Mouse (Mus musculus): ENCODE data around the gene Mark3. TPM values are rescaled to one million over a fixed set of nuclear protein-coding genes. Genes with fewer than 3 reads are reported as not detected.
"Not testable (repeated sequence)": the region's sequence is repeated elsewhere in the genome, so short reads cannot be mapped to it uniquely, and the experiment has no call there.

Mark3 gene
- polyA plus RNA-seq, 1 experiment from 2014 or later = 42.1 TPM

DNA sequence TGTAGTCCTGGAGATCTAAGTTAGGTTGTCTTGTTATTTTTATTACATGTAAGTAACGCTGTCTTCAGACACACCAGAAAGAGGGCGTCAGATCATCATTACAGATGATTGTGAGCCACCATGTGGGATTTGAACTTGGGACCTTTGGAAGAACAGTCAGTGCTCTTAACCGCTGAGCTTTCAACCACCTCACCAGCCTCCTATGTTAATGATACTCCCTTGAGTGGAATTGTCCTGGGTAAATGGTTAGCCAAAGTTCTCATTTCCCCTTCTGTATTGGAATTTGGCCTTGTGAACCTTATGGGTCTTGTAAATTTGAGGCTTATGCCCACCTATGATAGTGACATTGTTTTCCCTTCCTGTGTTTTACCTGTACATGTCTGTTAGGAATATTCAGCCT lies 27.3 kb upstream of the Mark3 start:
- H3K9me3 ChIP-seq = no peaks in the 10 kb centered on the region
- 90% methylated on average over 3 of the region's 3 CpGs for WGBS
- H3K27ac ChIP-seq = no peak overlapping the region
- no peak for DNase-seq (ENCODE audit: extremely low spot score, low spot score)
- H3K4me1 ChIP-seq = no peaks in the 10 kb centered on the region
- H3K36me3 ChIP-seq (replicated peaks) = peaks cover 67% of the 10 kb centered on the region
- no peaks in the 10 kb centered on the region for H3K27me3 ChIP-seq (ENCODE audit: poor library complexity, severe bottlenecking)
- H3K4me3 ChIP-seq = no peak overlapping the region

DNA sequence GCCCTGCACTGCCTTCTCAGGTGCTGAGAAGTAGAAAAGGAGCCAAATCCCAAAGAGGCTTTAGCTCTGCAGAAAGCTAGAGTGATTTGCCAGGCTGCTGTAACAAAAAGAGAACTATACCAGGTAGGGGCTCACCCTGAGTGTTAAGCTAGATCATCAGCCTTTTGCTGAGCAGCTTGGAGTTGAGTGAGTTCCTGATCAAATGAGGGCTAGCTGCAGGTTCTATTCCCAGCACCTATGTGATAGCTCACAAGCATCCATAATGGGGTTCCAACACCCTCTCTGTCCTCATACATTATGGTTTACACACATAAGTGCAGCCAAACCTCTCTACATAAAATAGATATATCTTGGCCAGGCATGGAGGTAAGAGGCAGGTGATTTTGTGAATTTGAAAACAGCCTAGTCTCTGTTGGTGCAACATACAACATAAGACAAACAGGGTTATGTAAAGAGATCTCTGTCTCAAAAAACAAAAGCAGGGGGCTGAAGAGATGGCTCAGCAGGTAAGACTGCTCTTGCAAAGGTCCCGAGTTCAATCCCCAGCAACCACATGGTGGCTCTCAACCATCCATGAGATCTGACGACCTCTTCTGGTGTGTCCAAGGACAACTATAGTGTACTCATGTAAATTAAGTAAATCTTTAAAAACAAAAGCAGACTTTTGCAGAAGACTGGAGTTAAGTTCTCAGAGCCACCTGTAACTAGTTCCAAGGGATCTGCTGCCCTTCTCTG lies 25.6 kb upstream of the Mark3 start:
- Histone ChIP-seq H3K27me3 (ENCODE audit: poor library complexity, severe bottlenecking) (no peaks in the 10 kb centered on the region), H3K27ac (no peak overlapping the region), H3K9me3 (no peaks in the 10 kb centered on the region), H3K36me3 (replicated peaks) (peaks cover 51% of the 10 kb centered on the region), H3K4me3 (no peak overlapping the region), H3K4me1 (no peaks in the 10 kb centered on the region)
- 68% methylated on average over 2 of the region's 2 CpGs for WGBS
- DNase-seq (ENCODE audit: extremely low spot score, low spot score) = no peak

DNA sequence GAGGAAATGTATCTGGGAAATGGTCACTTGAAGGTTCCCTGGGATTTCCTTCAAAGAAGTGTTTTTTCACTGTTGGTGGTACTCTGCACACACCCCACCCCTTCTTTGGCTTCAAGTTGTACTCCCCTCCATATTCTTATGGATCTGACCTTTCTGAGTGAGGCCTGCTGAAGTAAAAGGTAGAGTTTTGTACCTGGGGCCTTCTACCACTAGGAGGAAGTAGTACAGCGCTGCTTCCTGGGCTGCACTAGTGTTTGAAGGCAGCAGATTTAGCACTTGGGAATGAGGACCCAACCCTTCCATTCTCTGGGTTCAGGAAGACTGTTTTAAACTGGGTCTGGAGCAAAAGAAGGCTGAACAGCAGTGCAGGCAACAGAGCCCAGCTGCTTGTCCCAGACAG lies 23.6 kb upstream of the Mark3 start:
- Histone ChIP-seq H3K9me3 (no peaks in the 10 kb centered on the region), H3K36me3 (replicated peaks) (peaks cover 34% of the 10 kb centered on the region), H3K27me3 (ENCODE audit: poor library complexity, severe bottlenecking) (no peaks in the 10 kb centered on the region), H3K27ac (no peak overlapping the region), H3K4me1 (no peaks in the 10 kb centered on the region), H3K4me3 (no peak overlapping the region)
- DNase-seq (ENCODE audit: extremely low spot score, low spot score) = no peak
- 56% methylated on average over 1 of the region's 1 CpGs for WGBS

DNA sequence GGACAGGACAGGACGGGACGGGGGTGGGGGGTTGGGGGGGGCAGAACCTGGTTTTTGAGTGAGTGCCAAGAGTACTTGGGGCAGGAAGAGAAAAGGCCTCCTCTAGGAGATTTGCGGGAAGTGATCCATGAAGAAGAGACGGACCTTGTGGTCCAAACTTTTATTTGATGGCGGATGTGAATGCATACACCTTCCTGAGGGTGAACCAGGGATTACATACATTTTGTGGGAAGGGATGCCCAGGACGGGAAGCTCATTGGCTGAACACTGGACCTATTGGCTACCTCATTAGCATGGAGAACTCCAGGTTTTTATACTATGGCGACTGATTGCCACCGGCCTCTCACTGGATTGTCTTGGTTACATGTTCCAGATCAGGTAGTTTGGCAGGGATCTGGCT lies 22.0 kb upstream of the Mark3 start:
- DNase-seq (ENCODE audit: extremely low spot score, low spot score) = no peak

DNA sequence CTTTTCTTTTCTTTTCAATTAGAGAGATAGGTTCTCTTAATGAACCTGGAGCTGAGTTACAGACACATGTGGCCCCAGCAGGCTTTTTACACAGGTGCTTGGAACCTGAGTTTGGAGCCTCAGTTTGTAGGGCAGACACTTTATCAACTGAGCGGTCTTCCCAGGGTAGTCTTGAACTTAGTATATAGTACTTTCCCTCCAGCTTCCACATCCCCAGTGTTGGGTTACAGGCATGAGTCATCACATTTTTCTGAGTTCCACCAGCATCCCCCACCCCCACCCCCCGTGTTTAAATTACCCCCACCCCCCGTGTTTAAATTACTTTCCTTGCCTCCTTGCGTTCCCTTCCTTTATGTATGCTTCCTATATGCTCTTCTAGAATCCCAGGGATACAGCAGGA lies 19.0 kb upstream of the Mark3 start:
- peaks cover 9% of the 10 kb centered on the region for H3K4me1 ChIP-seq
- H3K4me3 ChIP-seq = no peak overlapping the region
- DNase-seq (ENCODE audit: extremely low spot score, low spot score) = no peak
- WGBS = 75% methylated on average over 4 of the region's 4 CpGs
- H3K27me3 ChIP-seq (ENCODE audit: poor library complexity, severe bottlenecking) = no peaks in the 10 kb centered on the region
- no peak overlapping the region for H3K27ac ChIP-seq
- no peaks in the 10 kb centered on the region for H3K9me3 ChIP-seq
- no peaks in the 10 kb centered on the region for H3K36me3 ChIP-seq (replicated peaks)

More for the DNA sequence above, 22.0 kb upstream of the Mark3 start:
- no peaks in the 10 kb centered on the region for H3K9me3 ChIP-seq
- H3K4me1 ChIP-seq = no peaks in the 10 kb centered on the region
- peaks cover 18% of the 10 kb centered on the region for H3K36me3 ChIP-seq (replicated peaks)
- H3K4me3 ChIP-seq = no peak overlapping the region
- H3K27me3 ChIP-seq (ENCODE audit: poor library complexity, severe bottlenecking) = no peaks in the 10 kb centered on the region
- 79% methylated on average over 8 of the region's 8 CpGs for WGBS
- no peak overlapping the region for H3K27ac ChIP-seq

DNA sequence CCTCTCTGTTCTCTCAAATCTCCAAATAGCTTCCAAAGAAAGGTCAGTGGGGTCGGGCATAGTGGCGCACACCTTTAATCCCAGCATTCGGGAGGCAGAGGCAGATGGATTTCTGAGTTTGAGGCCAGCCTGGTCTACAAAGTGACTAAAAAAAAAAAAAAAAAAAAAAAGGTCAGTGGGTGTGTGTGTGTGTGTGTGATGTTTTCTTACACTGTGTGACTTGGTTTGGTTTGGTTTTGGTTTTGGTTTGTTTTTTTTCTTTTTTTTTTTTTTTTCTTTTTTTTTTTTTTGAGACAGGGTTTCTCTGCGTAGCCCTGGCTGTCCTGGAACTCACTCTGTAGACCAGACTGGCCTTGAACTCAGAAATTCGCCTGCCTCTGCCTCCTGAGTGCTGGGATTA lies 18.4 kb upstream of the Mark3 start:
- peaks cover 13% of the 10 kb centered on the region for H3K4me1 ChIP-seq
- not testable (repeated sequence) for H3K9me3 ChIP-seq; H3K27ac ChIP-seq; H3K36me3 ChIP-seq (replicated peaks); H3K4me3 ChIP-seq; H3K27me3 ChIP-seq (ENCODE audit: poor library complexity, severe bottlenecking); DNase-seq (ENCODE audit: extremely low spot score, low spot score)
- 84% methylated on average over 5 of the region's 5 CpGs for WGBS

DNA sequence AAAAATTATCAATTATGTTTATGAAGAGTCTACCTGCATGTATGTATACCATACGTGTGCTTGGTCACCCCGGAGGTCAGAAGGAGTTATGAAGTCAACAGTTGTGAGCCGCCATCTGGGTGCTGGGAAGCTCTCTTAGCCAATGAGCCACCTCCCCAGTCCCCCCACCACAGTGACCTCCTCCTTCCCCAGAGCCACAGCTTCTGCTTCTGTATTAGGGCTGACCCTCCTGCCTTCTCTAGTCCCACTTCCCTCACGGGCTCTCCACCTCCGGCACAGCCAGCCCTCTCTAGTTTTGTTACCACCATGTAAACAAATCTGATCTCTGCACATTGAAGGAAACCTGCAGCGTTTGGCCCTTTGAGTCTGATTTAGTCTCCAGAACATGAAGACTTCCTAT lies 16.8 kb upstream of the Mark3 start:
- Histone ChIP-seq H3K9me3 (no peaks in the 10 kb centered on the region), H3K4me3 (no peak overlapping the region), H3K27ac (no peak overlapping the region), H3K4me1 (peaks cover 19% of the 10 kb centered on the region), H3K27me3 (ENCODE audit: poor library complexity, severe bottlenecking) (no peaks in the 10 kb centered on the region), H3K36me3 (replicated peaks) (no peaks in the 10 kb centered on the region)
- WGBS = 80% methylated on average over 6 of the region's 6 CpGs
- DNase-seq (ENCODE audit: extremely low spot score, low spot score) = no peak

DNA sequence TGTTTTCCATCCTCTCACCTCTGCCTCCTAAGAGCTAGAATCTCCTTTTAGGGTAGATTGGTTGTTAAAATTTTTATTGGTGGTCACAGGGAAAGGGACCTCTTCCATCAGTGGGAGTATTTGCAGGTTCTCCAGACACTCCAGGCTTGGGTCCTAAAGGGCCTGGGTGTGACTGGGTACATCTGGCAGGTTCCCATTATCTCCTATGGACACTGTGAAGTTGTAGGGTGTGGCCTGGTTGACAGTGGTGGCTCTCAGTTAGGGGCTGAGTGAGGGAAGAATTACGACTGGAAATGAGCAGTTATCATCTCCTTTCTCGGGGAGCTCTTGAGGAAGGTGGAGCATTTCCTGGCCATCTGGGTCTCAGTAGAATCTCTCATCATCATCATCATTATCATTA lies 15.7 kb upstream of the Mark3 start:
- Histone ChIP-seq H3K4me1 (peaks cover 26% of the 10 kb centered on the region), H3K27ac (no peak overlapping the region), H3K27me3 (ENCODE audit: poor library complexity, severe bottlenecking) (no peaks in the 10 kb centered on the region), H3K4me3 (no peak overlapping the region), H3K36me3 (replicated peaks) (no peaks in the 10 kb centered on the region), H3K9me3 (no peaks in the 10 kb centered on the region)
- no peak for DNase-seq (ENCODE audit: extremely low spot score, low spot score)
- WGBS = 72% methylated on average over 2 of the region's 2 CpGs

DNA sequence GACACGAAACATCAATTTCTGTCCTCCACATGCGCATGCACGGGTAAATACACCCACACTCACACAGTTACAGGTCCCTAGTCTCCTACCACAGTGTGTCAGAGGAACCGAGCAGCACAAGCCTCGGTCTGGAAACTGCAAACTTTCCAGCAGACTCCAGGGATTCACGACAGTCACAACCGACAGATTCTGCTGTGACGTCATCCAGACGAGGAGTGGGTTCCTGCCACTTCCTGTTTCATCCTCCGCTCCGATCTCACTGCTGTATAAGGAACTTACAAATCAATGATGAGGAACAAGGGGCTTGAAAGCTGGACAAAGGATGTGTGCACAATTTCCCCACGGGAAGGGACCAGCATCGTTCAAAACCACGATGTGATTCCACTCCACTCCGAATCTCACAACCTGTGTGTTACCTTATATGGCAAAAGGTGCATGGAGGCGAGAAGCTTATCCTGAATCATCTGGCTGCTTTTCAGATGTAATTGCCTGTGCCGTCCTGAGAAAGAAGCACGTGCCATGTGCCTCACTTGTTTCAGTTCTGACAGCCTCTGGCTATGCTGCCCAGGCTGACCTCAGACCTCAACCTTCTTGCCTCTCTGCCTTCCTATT lies 14.6 kb upstream of the Mark3 start:
- H3K27ac ChIP-seq = 0 out of 2 replicates have a peak overlapping the region, but pooled peaks have one; percentile 20
- 80% methylated on average over 18 of the region's 18 CpGs for WGBS
- DNase-seq (ENCODE audit: extremely low spot score, low spot score) = no peak
- H3K4me1 ChIP-seq = peaks cover 26% of the 10 kb centered on the region
- no peaks in the 10 kb centered on the region for H3K27me3 ChIP-seq (ENCODE audit: poor library complexity, severe bottlenecking)
- H3K9me3 ChIP-seq = no peaks in the 10 kb centered on the region
- no peaks in the 10 kb centered on the region for H3K36me3 ChIP-seq (replicated peaks)
- H3K4me3 ChIP-seq = no peak overlapping the region

DNA sequence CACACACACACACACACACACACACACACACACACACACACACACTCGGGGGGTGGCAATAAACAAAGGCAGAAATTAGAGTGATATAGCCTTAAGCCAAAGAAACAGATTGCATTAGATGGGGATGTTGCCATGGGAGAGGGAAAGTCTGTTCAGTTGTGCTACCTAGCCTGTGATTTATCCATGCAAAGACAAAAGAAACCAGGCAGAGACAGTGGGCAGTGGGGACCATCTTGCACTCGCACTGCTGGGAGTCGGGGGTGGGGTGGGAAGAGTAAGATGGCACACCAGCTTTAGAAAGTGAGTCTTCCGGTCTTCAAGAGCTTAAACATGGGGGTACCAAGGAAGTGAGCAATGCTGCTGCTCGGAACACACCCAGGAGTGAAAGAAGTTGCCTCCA lies 14.0 kb upstream of the Mark3 start:
- no peak for DNase-seq (ENCODE audit: extremely low spot score, low spot score)
- 79% methylated on average over 5 of the region's 5 CpGs for WGBS
- no peaks in the 10 kb centered on the region for H3K9me3 ChIP-seq
- H3K4me1 ChIP-seq = peaks cover 26% of the 10 kb centered on the region
- H3K36me3 ChIP-seq (replicated peaks) = no peaks in the 10 kb centered on the region
- no peak overlapping the region for H3K4me3 ChIP-seq
- no peaks in the 10 kb centered on the region for H3K27me3 ChIP-seq (ENCODE audit: poor library complexity, severe bottlenecking)
- 0 out of 2 replicates have a peak overlapping the region, but pooled peaks have one; percentile 20 for H3K27ac ChIP-seq

DNA sequence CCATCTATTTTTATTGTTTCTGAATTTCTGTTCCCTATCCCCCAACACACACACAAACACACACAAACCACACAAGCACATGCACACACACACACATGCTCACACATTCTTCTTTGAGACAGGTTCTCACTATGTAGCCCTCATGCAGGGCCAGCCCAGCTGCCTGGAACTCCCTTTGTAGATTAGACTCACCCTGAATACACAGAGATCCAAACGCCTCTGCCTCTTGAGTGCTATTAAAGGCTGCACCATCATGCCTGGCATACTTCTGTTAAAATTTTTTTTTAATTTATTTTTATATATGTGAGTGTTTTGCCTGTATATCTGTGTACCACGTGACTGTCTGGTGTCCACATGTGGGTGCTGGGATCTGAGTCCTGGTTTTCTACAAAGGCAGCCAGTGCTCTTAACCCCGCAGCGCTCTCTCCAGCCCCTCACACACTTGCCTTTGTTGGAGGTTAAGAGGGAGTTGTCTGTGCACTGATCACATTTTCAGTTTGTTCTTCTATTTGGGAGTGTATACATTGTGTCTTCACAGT lies 12.0 kb upstream of the Mark3 start:
- Histone ChIP-seq H3K9me3 (no peaks in the 10 kb centered on the region), H3K4me3 (no peak overlapping the region), H3K36me3 (replicated peaks) (no peaks in the 10 kb centered on the region), H3K27ac (no peak overlapping the region), H3K27me3 (ENCODE audit: poor library complexity, severe bottlenecking) (no peaks in the 10 kb centered on the region), H3K4me1 (peaks cover 26% of the 10 kb centered on the region)
- 42% methylated on average over 4 of the region's 4 CpGs for WGBS
- no peak for DNase-seq (ENCODE audit: extremely low spot score, low spot score)

DNA sequence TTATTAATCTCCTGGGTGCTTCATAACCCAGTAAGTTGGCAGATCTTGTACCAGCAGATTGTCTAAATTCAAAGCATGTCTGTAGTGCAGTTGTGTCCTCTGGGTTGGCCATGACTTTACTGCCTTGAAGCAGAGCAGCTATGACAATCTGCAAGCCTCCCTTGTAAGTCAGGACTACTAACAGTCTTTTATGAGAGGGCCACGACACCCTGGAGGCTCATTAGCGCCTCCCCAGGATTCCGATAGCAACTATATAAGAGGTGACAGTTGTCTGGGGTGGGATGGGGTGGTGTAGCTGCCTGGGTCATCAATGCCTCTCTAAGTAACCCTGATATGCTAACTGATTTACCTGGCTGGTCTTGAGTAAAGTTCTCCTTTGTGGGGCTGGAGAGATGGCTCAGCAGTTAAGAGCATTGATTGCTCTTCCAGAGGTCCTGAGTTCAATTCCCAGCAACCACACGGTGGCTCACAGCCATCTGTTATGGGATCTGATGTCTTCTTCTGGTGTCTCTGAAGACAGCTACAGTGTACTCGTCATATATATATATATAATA lies 11.2 kb upstream of the Mark3 start:
- 48% methylated on average over 5 of the region's 5 CpGs for WGBS
- H3K27me3 ChIP-seq (ENCODE audit: poor library complexity, severe bottlenecking) = no peaks in the 10 kb centered on the region
- no peak overlapping the region for H3K4me3 ChIP-seq
- no peaks in the 10 kb centered on the region for H3K36me3 ChIP-seq (replicated peaks)
- H3K9me3 ChIP-seq = no peaks in the 10 kb centered on the region
- no peak for DNase-seq (ENCODE audit: extremely low spot score, low spot score)
- H3K4me1 ChIP-seq = peaks cover 26% of the 10 kb centered on the region
- H3K27ac ChIP-seq = no peak overlapping the region

DNA sequence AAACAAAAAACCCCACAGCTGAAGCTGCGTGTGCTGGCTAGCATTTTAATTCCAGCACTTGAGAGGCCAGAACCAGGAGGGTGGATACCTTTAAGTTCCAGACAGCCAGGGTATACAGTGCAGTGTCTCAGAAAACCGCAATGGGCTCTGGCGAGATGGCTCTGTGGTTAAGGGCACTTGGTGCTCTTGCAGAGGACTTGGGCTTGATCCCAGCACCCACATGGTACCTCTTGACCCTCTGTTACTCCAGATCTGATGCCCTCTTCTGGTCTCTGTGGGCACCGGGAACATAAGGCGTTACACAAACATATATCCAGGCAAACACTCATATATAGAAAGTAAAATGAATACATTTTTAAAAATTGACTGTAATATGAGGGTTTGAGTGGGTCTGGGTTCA lies 9.0 kb upstream of the Mark3 start:
- Histone ChIP-seq H3K4me3 (no peak overlapping the region), H3K27me3 (ENCODE audit: poor library complexity, severe bottlenecking) (no peaks in the 10 kb centered on the region), H3K4me1 (peaks cover 17% of the 10 kb centered on the region), H3K9me3 (no peaks in the 10 kb centered on the region), H3K36me3 (replicated peaks) (no peaks in the 10 kb centered on the region), H3K27ac (no peak overlapping the region)
- WGBS = 83% methylated on average over 5 of the region's 5 CpGs
- DNase-seq (ENCODE audit: extremely low spot score, low spot score) = no peak
